Mouse (Mus musculus) stomach, postnatal 0 days (tissue): ENCODE results near the gene Rab11fip5. TPM values are rescaled to one million over a fixed set of nuclear protein-coding genes. Genes with fewer than 3 reads are reported as not detected.

ENCODE experiments used
- ATAC-seq: fragments of 200-750 bp; cut with Nextera tagmentation; 2 replicates; pipeline ENCODE4 v1.8.0; 2017; ENCODE audit not compliant: low FRiP score, low TSS enrichment
- DNase-seq: peaks from one replicate; pipeline ENCODE4 v3.0.0-alpha.2; 2016; ENCODE audit warnings: low spot score
- H3K27ac ChIP-seq: fragments of 300-500 bp; sonication (generic); replicated peaks from 2 replicates; pipeline ENCODE4 v1.5.1; 2014; ENCODE audit warnings: mild to moderate bottlenecking, control low read depth
- H3K27me3 ChIP-seq: fragments of 300-500 bp; sonication (generic); 2 replicates; pipeline ENCODE4 v1.6.1; 2014; ENCODE audit warnings: low read length; ENCODE audit not compliant: control insufficient read depth, insufficient read depth
- H3K36me3 ChIP-seq: fragments of 300-500 bp; sonication (generic); 2 replicates; pipeline ENCODE4 v1.6.1; 2014; ENCODE audit warnings: low read length, mixed read lengths; ENCODE audit not compliant: control insufficient read depth, insufficient read depth
- H3K4me1 ChIP-seq: fragments of 300-500 bp; sonication (generic); replicated peaks from 2 replicates; pipeline ENCODE4 v1.6.1; 2014; ENCODE audit warnings: antibody characterized with exemption; ENCODE audit not compliant: control insufficient read depth, insufficient read depth
- H3K4me2 ChIP-seq: fragments of 300-500 bp; sonication (generic); replicated peaks from 2 replicates; pipeline ENCODE4 v1.6.1; 2014; ENCODE audit warnings: low read depth, mild to moderate bottlenecking, control low read depth, moderate library complexity
- H3K4me3 ChIP-seq: fragments of 300-500 bp; sonication (generic); 2 replicates; pipeline ENCODE4 v1.5.1; 2014; ENCODE audit warnings: low read depth, low read length, control low read depth
- H3K9ac ChIP-seq: fragments of 300-500 bp; sonication (generic); 2 replicates; pipeline ENCODE4 v1.6.1; 2014; ENCODE audit warnings: mild to moderate bottlenecking, low read length, control low read depth, mixed read lengths
- H3K9me3 ChIP-seq: fragments of 300-500 bp; sonication (generic); 2 replicates; pipeline ENCODE4 v1.6.1; 2016; ENCODE audit warnings: low read length; ENCODE audit not compliant: control insufficient read depth
- CTCF ChIP-seq: IDR thresholded peaks from 2 replicates; pipeline ENCODE4 v1.5.1; 2016; ENCODE audit warnings: antibody characterized with exemption, low read depth, mild to moderate bottlenecking, moderate library complexity
- EP300 ChIP-seq: optimal IDR thresholded peaks from 2 replicates; pipeline ENCODE3; 2016; ENCODE audit warnings: antibody characterized with exemption
- WGBS: fragments of 180-500 bp; shearing (Covaris S2); extraction: QIAGEN DNeasy Blood & Tissue Kit; methylation state at CpG from one replicate; pipeline ENCODE4 v1.1.7; 2014; 5-methylcytosine and 5-hydroxymethylcytosine counted together
- polyA plus RNA-seq: library from polyadenylated mRNA; unstranded; fragments of >200 nt; fragmentation: Nextera tagmentation; extraction: Ambion mirVana; gene quantifications from 2 replicates; pipeline ENCODE4 v1.2.1, GENCODE M21; 2015

Rab11fip5 gene
- polyA plus RNA-seq, 1 experiment from 2014 or later = 7.6 TPM

GRCm38 (mm10) chr6:85371859-85372405 is 2.5 kb downstream of the Rab11fip5 start:
- no peak overlapping the region for H3K27ac ChIP-seq
- H3K4me1 ChIP-seq = peaks cover 10% of the 10 kb centered on the region
- 78% methylated on average over 6 of the region's 6 CpGs for WGBS

GRCm38 (mm10) chr6:85370666-85371430 is 3.6 kb downstream of the Rab11fip5 start:
- Histone ChIP-seq H3K4me2 (no peak overlapping the region), H3K27me3 (no peaks in the 10 kb centered on the region), H3K27ac (no peak overlapping the region), H3K4me1 (peaks cover 10% of the 10 kb centered on the region), H3K9me3 (no peaks in the 10 kb centered on the region), H3K4me3 (no peak overlapping the region), H3K9ac (no peak overlapping the region), H3K36me3 (no peaks in the 10 kb centered on the region)
- WGBS = 87% methylated on average over 9 of the region's 9 CpGs
- no peak for DNase-seq
- TF ChIP-seq CTCF (no peak), EP300 (no peak)
- no peak for ATAC-seq

More at GRCm38 (mm10) chr6:85371859-85372405, 2.5 kb downstream of the Rab11fip5 start:
- TF ChIP-seq CTCF (no peak), EP300 (no peak)
- DNase-seq = no peak
- Histone ChIP-seq H3K27me3 (no peaks in the 10 kb centered on the region), H3K4me3 (no peak overlapping the region), H3K36me3 (no peaks in the 10 kb centered on the region), H3K9ac (peak overlapping the region; percentile 27), H3K4me2 (0 out of 2 replicates have a peak overlapping the region, but pooled peaks have one; percentile 29), H3K9me3 (no peaks in the 10 kb centered on the region)
- no peak for ATAC-seq

- 0 out of 2 replicates have a peak overlapping the region, but pooled peaks have one; percentile 24 for H3K27ac ChIP-seq
- no peaks in the 10 kb centered on the region for H3K9me3 ChIP-seq
- no peaks in the 10 kb centered on the region for H3K36me3 ChIP-seq
- H3K4me2 ChIP-seq = no peak overlapping the region
- H3K4me3 ChIP-seq = no peak overlapping the region
- DNase-seq = no peak
- WGBS = 83% methylated on average over 5 of the region's 5 CpGs
- ATAC-seq = no peak
- no peak overlapping the region for H3K9ac ChIP-seq
- TF ChIP-seq CTCF (no peak), EP300 (no peak)
- H3K27me3 ChIP-seq = no peaks in the 10 kb centered on the region
- peaks cover 10% of the 10 kb centered on the region for H3K4me1 ChIP-seq
Observed at GRCm38 (mm10) chr6:85370041-85370440, 4.4 kb downstream of the Rab11fip5 start.

- 56% methylated on average over 5 of the region's 5 CpGs for WGBS
- Histone ChIP-seq H3K4me3 (no peak overlapping the region), H3K9me3 (no peaks in the 10 kb centered on the region), H3K27me3 (no peaks in the 10 kb centered on the region), H3K4me1 (peaks cover 10% of the 10 kb centered on the region), H3K9ac (no peak overlapping the region), H3K36me3 (no peaks in the 10 kb centered on the region), H3K4me2 (no peak overlapping the region), H3K27ac (peak overlapping the region; percentile 18; the same call in 1 of the 2 replicates)
- no peak for DNase-seq
- no peak for TF ChIP-seq CTCF
- TF ChIP-seq EP300 = no peak
- ATAC-seq = no peak; the same call in 1 of the 2 replicates
Observed at GRCm38 (mm10) chr6:85369181-85369860, 5.1 kb downstream of the Rab11fip5 start.

- H3K4me1 ChIP-seq = peaks cover 10% of the 10 kb centered on the region
- no peaks in the 10 kb centered on the region for H3K27me3 ChIP-seq
- H3K27ac ChIP-seq = no peak overlapping the region
- H3K36me3 ChIP-seq = no peaks in the 10 kb centered on the region
- no peak overlapping the region for H3K9ac ChIP-seq
- H3K4me2 ChIP-seq = no peak overlapping the region
- ATAC-seq (no peak; the same call in 1 of the 2 replicates), DNase-seq (no peak)
- TF ChIP-seq EP300 (no peak), CTCF (no peak)
- no peaks in the 10 kb centered on the region for H3K9me3 ChIP-seq
- H3K4me3 ChIP-seq = no peak overlapping the region
- 65% methylated on average over 5 of the region's 5 CpGs for WGBS
Observed at GRCm38 (mm10) chr6:85368722-85369121, 5.7 kb downstream of the Rab11fip5 start.

GRCm38 (mm10) chr6:85368166-85368565 is 6.3 kb downstream of the Rab11fip5 start:
- no peaks in the 10 kb centered on the region for H3K27me3 ChIP-seq
- no peak overlapping the region for H3K4me3 ChIP-seq
- no peak overlapping the region for H3K27ac ChIP-seq
- TF ChIP-seq CTCF = no peak
- TF ChIP-seq EP300 = no peak
- H3K9ac ChIP-seq = no peak overlapping the region
- H3K36me3 ChIP-seq = no peaks in the 10 kb centered on the region
- WGBS = 88% methylated on average over 1 of the region's 1 CpGs
- no peak for ATAC-seq
- H3K4me1 ChIP-seq = peaks cover 10% of the 10 kb centered on the region
- H3K4me2 ChIP-seq = no peak overlapping the region
- no peak for DNase-seq
- H3K9me3 ChIP-seq = no peaks in the 10 kb centered on the region
